Mouse (Mus musculus): Measurements from ENCODE around the gene Lzts3.

DNA sequence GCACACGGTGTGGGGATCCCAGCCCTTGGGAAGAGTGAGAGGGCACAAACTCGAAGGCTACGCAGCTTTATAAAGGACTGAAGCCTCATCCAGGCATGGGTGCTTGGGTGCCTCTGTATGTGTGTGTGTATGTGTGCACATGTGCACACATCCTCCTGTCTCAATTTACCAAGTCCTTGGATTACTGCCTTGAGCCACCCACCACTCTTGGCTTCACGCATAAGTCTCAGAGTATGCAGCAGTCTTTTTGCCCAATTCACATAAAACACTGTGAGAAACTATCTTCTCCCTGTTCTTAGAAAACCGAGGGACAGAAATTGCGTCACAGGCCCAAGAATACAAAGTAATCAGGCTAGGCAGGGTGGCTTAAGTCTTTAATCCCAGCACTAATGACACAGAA, 56.6 kb downstream of the Lzts3 start:
- no peak for TF ChIP-seq POLR2A (IDR thresholded peaks at IDR 0.05; ENCODE audit: borderline replicate concordance, extremely low read depth, insufficient read depth, insufficient read length, poor library complexity, severe bottlenecking)
- TF ChIP-seq CTCF (IDR thresholded peaks at IDR 0.05; ENCODE audit: borderline replicate concordance, extremely low read depth, insufficient read depth, insufficient read length): no peak

All from brain, embryonic 14.5 days (tissue).